Mouse (Mus musculus) heart, adult 11 months (tissue): ENCODE measurements at regions not wholly inside any gene's neighbourhood (a gene's known extent, or its start where the extent isn't known, plus 50 kb on each side); places are given as distances from the start of the nearest gene placed in this dataset.
A peak's percentile ranks its signal among the peaks of the same experiment; 100 is the strongest.

Experiments
- DNase-seq: peaks from one replicate; pipeline ENCODE4 v3.0.0; 2022

DNA sequence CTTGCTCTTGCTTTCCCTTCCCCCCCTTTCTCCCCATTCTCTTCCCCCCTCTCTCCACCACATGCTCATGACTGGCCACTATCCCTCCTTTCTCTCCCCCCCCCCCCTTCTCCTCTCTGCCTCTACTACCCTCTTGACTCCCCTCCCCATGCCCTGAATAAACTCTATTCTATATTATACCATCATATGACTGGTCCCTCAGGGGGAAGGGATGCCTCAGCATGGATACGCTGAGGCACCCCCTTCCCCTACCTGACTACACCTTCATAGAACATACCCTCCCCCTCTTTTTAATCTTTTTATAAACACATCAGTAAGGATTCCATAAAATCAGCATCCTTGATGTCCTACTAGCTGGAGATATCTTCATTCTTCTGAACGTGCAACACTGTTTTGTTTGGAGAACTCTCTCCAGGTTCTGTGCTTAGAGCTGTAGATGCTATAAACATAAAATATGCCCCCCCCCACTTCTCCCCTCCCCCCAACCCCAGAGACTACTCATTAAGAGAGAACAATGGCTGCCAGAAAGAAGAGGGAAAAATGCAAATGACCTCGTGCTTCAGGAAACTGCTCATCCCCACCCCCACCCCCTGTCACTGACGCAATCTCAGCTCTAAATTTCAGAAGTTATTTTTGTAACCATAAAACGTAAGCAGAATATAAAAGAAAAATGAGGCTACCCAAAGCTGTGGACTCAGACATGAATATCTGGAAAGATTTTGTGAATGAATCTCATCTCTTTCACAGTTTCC lies 102.3 kb downstream of the Pja2 start:
- no peak for DNase-seq

DNA sequence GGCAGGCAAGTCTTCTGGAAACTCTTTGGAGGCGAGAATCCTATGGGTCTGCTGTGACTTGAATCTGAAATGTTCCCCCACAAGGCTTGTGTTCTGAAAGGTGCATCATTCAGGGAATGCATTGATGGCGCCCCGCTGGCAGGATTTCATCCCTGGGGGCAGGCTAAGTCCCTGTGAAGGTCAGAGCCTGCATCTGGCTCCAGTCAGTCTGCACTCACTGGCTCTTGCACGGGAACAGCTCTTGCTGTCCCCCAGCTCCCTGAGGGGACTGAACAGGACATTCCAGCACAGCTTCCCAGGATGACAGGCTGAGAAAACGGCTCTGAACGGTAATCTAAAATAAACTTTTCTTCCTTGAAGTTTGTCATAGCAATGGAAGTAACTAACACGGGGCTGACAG lies 117.1 kb downstream of the Pja2 start:
- DNase-seq = peak; percentile 96

DNA sequence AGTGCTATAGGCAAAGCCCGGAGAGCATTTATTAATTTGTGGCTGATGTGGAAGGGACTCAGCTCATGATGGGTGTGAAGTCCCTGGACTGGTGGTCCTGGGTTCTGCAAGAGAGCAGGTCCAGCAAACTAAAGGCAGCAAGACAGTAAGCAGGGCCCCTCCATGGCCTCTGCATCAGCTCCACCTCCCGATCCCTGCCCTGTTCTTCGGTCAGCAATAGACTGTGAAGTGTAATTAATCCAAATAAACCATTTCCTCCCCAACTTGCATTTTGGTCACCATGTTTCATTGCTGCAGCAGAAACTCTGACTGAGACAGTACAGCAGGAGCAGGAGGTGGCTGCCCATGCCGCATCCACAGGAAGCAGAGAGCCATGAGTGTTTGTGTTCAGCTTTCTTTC lies 118.5 kb downstream of the Pja2 start:
- DNase-seq = peak; percentile 66

DNA sequence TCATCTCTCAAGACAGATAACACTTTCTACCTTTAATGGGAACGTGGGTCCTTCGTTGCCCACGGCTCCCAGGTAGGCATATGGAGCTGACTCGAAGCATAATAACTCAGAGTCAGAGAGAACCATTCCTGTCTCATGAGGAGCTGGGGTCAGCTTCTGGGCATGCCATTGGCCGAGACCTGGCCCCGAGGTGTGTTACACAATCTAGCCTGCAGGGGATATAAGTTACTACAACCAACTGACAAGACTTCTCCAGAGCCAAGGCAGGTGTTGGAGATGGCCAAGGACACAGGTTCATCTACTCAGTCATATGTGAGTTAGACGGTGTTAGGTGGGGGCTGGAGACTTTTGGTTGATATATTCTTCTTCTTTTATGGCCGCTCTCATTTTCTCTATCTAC lies 120.4 kb downstream of the Pja2 start:
- DNase-seq = peak; percentile 77

DNA sequence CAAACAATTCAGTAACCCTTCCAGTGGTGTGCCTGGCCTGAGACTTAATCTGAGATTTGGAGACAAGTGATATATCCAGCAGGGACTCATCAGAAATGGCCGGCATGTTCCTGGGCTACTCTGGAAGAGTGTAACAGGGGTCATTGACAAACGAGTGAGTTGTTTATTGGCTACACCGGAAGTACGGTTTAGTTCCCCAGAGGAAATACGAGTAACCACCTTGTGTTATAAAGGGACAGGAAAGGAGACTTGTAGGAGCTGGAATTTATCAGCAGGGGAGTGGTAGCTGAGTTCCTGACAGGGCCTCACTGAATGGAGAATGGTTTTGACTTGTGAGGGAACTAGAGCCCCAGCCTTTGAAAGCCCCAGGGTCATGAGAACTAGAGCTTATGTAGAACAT lies 121.3 kb downstream of the Pja2 start:
- DNase-seq = peak; percentile 74

DNA sequence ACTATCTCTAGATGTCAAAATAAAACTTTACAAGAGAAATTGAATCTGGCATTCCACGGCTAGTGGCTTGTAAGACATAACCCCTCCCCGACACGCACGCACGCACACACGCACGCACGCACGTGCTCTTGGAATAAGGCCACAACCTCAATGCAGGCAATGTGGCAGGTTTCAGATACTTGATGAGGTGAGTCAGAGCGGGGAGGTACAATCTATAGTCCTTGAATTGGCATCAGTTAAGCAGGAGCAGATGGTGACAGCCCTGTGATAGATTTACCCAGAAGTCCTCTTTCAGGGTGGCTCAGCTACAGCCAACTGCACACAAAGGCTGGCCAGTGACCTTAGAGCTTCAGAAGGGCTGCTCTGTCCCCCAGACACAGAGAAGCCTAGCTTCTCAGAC lies 122.1 kb downstream of the Pja2 start:
- DNase-seq = peak; percentile 33

GRCm38 (mm10) chr17:64208152-64208855 lies 123.4 kb downstream of the Pja2 start:
- DNase-seq = peak; percentile 29

DNA sequence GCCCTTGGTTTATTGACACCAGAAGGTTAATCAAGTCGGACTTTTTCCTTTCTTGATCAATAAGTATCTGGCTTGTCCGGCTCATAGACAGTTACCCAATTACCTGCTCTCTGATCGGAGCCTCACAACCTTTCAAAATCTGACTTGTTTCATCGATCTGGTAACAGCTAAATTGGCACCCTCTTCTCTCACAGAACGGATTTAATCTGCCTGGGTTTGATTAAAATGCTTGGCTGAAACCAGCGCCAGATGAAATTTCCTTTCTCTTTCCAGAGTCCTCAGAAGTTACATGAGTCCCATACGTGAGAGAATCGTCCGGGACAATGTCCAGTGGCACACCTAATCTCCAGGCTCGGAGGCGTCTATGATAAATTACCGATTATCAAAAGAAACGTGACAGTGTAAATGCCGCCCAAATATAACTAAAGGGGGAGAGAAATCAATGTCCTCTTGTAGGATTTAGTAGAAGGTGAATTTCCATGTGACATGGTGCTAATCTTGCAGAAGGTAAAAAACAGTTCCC lies 125.5 kb downstream of the Pja2 start:
- DNase-seq = peak; percentile 55

DNA sequence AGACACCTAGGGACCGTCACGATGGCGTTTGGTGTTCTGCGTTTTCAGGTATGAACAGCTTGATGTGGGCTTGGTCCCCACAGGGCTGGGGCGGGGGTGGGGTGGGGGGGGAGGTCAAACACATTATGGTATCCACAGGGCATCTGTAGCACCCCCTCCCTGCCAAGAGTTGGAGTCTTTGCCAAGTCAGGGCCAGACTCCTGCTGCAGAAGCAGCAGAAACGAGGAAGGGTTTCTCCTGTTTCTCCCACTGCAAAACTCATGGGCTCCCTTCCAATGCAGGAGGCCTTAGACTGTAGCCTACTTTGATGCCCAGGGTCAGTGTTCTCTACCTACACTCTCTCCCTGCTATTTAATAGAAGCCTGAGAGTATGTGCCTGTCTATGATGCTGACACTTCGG lies 128.1 kb downstream of the Pja2 start:
- peak; percentile 54 for DNase-seq

- DNase-seq = peak; percentile 51
Observed at GRCm38 (mm10) chr17:64202248-64202647, 129.5 kb downstream of the Pja2 start.

DNA sequence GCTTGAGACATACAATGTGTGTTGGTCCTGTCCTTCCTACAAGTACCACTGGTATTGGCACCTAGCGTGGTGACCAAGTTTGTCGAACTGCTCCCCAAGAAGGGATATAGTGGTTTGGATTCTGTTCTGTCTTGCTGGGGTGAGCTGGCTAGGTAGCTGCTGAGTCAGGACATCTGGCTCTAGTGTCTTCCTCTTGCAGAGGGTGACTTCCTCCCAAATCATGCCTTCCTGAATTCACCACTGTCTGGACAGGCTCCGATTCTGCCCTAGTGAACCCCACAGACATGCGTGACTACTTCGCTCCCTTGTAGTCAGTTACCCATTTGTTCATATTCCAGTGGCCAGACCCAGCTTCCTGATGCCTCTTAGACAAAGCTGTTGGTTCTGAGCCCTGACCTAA lies 130.1 kb downstream of the Pja2 start:
- peak; percentile 68 for DNase-seq

- DNase-seq = peak; percentile 82
Observed at GRCm38 (mm10) chr17:64200092-64200877, 131.4 kb downstream of the Pja2 start.

- peak; percentile 67 for DNase-seq
Observed at GRCm38 (mm10) chr17:64199241-64199933, 132.3 kb downstream of the Pja2 start.

DNA sequence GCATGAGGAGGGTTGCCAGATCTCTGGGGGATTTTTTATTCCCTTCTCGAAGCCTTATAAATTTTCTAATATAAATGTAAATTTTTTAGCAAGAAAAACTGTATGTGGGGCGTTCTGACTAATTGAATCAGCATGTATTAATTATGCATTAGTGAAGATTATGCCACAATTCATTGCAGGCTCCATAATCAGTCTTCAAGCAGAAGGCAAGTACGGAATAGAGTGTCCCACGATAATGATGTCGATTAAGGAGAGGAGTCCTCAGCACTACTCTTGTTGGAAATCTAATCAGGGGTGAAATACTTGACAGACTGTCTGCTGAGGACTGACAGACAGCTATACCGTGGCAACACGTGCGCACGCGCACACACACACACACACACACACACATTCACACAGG lies 135.3 kb downstream of the Pja2 start:
- DNase-seq = no peak

DNA sequence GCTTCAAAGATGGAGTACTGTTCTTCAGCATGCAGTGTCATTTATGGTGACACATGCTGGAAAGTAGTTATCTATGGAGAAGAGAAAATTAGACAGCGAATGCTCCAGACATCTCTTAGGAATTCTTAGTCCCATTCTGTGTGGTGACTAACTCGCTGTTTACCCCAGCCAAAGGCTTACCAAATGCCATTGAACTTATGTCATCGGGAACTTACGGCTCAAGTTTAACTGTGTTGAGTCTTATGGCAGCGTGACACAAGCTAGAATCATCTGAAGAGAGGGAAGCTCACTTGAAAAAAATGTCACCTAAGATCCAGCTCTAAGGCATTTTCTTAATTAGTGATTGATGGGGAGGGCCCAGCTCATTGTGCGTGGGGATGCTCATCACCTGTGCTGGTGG lies 138.7 kb downstream of the Pja2 start:
- no peak for DNase-seq
